Mouse (Mus musculus): ENCODE measurements at regions not wholly inside any gene's neighbourhood (a gene's known extent, or its start where the extent isn't known, plus 50 kb on each side); places are given as distances from the start of the nearest gene placed in this dataset.

DNA sequence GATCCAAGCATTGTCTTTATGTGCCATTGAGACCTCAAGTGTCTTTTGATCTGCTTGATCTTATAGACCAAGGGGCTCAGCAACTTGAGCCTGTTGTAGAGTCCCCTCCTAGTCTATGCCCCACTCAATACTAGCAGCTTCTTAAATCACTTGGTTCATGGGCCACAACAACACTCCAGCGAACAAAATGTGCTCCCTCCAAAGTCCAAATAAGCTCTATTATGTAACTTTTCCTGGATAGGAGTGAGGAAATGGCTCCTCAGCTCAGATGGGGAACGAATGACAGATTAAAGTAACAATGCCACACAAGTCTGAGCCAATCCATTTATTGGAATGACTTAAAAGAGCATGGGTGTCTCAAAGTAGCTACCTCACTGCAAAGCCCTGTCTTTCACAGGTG, 217.0 kb upstream of the Tank start:
- in situ Hi-C loops (cut with MboI) = no loop called here

DNA sequence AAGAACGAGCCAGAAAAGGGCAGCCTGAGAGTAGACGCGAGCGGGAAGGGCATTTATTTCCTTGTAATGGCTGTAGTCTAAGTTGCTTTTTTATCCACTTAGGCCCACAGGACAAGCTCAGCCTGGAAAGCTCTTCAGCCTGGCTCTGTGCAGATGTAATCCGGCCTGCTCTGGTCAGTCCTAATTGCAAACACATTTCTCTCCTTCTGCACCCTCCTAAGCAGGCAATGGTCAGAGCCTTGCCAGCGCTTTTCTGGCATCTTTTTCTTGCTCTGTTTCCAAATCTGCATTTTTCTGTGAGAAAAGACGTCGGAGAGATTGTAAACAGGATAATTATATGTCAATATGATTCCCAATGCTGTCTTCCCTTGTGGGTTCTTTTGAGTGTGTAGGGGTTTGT, 224.3 kb upstream of the Tank start:
- in situ Hi-C loops (cut with MboI) = no loop called here

DNA sequence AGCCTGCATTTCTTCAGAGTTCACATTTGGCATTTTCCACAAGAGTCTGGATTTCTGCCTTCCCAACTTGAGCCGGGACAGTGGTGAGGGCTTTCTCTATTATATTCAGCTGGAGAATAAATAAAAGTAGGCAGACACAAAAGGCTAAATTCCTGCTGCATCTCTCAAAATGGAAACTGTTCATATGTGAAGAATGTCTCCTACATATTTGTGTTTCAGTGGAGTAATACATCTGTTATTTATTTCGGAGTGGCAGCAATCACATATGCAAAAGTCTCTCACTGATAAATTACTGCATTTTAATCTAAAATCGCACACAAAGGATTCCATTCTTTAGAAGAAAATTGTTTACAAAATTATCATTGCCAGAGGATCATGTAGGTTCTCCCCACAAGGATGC, 230.9 kb upstream of the Tank start:
- in situ Hi-C loops (cut with MboI) = no loop called here

DNA sequence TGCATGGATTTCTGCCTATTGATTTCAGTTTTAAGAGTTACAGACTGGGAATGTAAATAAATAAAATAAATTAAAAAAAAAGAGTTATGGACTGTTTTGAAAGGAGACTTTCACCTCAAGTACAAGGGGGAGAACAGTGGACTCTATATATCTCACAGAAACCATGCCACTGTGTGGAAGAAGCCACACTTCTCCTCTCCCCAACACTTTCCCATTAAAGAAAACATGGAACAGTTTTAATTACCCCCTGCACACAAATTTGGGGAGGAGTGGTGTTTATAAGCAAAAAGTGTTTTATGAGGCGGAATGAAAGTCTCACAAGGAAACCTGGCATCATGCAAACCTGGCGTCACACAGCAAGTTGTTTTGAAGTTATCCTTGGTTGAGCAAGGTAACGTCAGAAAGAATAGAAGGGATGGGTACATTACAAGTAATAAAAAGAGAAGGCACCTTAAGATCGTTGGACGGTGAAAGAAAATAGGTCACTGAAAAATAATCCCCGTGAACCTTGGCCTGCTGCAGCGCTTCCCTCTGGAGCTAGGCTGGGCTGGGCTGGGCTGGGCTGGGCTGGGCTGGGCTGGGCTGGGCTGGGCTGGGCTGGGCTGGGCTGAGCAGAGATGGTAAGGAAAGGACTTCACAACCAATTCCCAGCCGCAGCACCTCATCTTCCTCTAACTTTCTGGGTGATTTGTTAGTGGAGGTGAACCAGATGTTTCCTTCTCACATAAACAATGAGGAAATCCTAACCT, 232.2 kb upstream of the Tank start:
- in situ Hi-C loops (cut with MboI) = no loop called here

DNA sequence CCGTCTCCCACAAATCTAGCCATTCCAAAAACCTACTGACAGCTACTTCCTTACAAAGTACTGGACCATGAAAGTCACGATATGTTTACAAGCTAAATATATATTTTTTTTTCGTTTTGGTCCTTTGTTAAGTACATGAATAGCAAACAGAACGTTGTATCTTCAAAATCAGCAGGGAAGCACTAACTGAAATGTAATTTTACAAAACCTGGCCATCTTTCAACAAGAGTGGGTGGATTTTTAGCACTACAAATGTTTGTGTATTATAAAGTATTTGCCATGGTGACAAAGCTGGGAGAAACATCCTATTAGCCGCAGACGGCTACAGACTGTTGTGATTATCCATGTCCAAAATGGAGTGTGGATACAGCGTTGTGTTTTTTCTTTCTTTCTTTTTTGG, 233.1 kb upstream of the Tank start:
- in situ Hi-C loops (cut with MboI) = no loop called here

DNA sequence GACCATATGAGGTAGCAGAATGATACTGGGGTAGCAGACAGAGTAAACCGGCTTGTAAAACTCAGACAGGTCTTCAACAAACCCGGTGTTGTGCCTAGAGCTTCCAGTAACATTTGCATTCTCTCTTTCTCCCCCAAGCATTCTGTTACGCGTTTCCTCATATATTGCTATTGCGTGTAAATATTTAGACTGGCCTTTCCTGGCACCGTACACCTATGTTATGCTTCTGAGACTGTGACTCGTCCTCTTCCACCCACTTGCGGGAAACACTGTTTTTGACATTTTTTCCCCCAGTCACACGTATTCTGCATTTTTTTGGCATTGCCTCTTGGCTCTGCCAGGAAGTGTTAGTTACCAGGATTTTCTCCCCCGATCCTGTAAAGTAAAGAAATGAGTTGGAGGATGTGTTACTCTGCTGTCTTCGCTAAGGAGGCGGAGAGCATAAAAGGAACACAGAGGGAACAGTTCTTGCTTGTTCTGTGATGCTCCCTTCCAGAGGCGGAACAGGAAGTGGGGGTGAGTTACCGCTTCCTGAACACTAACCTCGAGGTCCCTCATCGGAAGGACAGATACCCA, 233.7 kb upstream of the Tank start:
- in situ Hi-C loops (cut with MboI) = no loop called here

DNA sequence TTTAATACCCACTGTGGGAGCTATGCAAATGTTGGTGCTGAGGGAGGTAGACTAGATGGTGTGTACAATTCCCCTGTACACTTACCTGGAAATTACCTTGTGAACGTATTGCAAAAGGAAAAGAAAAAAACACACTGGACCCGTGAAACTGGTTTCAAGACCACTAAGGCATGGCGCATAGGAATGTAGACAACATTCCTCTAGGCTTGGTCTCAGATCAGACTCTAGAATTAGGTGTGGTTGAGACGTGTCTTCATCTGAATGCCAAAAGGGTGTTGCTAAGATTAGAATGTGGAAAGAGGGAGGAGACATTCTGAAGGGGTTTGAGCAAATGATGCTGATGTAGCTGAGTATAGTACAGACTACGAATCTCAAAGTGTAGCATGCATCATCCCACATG, 237.1 kb upstream of the Tank start:
- in situ Hi-C loops (cut with MboI) = no loop called here

DNA sequence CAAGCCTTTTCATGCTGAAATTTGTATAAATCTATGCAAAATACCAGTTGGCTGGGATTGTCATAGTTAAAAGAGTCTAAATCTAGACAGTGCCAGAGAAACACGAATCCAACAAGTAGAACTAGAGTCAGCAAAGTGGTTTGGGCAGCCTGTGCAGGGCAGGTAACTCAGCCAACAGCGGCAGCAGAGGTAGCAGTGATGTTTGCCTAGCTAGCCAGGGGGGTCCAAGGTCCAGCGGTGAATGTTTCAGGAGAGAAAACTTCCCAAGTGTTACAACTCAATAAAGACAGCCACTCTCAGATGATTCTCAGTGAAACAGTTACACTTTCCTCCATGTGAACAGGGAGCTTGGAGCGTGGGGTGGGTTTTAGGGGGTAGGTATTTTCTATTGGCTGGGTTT, 259.2 kb upstream of the Tank start:
- in situ Hi-C loops (cut with MboI) = no loop called here

DNA sequence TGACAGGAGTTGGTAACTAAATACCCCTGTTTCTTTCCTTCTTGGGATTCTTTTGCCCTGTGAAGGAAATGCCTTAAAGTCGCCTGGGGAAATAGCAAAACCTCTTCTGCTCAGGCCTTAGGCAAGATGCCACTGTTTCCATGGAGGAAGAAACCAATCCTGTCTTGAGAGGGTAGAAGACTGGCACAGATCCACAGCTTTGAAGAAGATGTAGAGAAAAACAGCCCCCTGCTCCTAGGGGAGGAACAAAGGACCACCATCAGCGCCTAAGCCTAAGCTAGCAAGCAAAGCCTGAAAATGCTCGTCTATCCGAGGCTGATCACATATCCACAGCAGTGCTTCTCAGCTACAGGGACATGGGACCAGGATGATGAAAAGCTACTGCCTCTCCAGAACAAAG, 268.0 kb upstream of the Tank start:
- in situ Hi-C loops (cut with MboI) = no loop called here

DNA sequence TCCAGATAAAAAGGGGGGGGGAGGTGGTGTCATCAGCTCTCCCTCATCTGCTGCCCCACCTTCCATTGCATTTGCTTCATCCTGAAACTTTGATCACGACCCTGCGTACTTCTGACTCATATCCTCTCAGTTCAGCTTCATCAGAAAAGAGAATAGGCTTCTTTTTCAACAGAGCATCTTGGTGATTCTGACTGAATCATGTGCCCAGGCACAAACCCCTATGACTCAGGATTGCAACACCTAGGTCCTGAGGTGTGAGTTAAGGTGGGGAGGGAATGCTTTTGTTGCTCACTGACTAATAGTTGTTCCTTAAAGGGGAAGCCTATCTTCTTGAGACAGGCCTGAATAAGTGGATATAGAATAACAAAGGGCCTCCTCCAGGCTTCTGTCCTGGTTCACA, 269.2 kb upstream of the Tank start:
- in situ Hi-C loops (cut with MboI) = no loop called here

DNA sequence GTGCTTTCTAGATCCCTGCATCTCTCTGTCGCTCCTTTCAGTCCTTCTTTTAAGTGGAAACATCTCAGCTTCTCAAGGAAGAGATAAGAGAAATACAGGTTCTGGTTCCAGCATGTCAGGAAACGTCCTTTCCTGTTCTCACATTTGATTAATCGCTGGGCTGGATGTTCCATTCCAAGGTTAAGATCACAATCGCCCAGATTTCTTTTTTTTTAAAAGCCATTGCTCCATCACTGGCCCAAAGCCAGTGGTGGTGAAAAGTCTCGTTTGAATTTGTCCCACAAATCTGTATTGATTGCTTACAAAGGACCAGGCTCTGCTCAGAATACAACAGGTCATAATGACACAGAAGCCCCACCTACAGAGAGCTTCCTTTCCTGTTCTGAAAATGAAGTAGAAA, 281.2 kb upstream of the Tank start:
- in situ Hi-C loops (cut with MboI) = no loop called here

DNA sequence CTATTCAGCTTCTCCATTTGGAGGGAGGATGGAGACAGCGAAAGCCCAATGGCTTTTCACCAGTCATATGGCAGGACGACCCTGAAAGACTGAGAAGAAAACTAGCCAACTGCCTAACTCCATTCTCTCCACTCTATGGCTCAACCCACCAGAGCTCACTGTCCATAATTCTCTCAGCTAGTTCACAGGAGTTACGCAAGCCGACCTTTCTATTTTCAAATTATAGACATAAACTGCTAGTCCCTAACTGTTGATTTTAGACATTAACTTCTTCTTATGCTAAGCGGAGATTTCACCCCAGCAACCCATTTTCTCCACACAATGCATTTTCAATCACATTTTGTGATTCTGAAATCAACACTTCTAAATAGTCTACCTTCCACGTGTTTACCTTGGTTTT, 281.8 kb upstream of the Tank start:
- in situ Hi-C loops (cut with MboI) = no loop called here

DNA sequence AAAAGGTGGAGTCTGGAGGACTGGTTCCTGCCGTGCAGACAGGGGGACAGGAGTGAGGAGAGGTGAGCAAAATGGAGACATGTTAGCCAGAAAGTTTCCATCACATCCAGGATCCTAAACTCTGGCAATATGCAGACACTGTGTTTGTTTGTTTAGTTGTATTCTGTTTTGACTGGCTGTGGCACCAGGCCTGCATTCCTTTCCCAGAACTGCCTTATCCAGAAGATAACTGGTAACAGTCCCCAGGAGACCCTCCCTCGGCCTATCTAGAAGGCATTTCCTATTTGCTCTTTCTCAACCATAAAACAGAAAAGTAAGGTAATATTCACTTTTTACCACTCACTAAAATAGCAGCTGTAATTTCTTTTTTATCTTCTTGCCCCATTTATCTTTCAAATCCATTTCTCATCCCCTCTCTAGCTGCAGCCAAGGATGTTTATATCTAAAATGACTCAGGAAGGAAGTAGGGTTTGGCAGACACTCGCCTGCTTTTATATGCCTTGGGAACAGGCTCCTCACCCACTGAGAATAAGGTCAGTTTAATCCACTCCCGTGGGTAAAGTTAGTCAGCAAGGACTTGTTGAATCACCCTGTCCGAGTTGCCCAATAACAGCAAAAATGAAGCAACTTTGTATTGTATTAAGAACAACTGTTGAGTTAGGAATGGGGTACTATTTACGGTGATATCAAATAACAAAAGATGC, 283.0 kb upstream of the Tank start:
- in situ Hi-C loops (cut with MboI) = no loop called here

DNA sequence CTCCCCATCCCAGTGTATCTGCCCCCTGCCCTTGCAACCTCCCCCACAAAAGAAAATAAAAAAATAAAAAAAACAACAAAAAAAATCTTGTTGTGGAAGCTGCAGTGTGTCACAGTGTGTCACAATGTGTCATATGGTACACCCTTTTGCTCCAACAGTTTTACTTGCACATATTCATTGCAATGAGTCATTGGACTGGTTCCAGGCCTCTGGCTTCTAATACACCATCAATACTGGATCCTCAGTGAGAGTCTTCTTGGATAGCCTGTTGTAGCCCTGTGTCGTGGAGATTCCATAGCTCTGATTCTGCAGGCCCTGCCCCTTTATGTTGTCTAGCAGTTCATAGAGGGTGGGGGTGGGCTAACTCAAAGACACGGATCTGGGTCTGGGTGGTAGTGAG, 290.1 kb upstream of the Tank start:
- in situ Hi-C loops (cut with MboI) = no loop called here

DNA sequence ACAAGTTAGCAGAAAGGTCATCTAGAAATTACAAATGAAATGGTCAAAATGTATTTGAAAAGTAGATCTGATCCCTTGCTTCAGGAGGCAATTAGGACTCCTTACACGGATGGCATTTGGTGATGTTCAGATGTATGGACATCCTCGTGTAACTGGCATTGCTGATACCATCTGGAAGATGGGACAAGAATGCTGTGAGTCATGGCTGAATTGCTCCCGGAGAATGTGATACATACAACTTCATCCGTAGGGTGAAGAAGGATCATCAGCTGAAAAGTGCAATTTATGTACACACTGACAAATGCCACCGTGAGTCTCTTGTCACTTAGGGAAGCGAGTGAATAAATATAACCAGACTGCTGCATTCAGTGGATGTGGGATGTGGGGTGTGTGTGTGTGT, 293.7 kb upstream of the Tank start:
- in situ Hi-C loops (cut with MboI) = no loop called here

DNA sequence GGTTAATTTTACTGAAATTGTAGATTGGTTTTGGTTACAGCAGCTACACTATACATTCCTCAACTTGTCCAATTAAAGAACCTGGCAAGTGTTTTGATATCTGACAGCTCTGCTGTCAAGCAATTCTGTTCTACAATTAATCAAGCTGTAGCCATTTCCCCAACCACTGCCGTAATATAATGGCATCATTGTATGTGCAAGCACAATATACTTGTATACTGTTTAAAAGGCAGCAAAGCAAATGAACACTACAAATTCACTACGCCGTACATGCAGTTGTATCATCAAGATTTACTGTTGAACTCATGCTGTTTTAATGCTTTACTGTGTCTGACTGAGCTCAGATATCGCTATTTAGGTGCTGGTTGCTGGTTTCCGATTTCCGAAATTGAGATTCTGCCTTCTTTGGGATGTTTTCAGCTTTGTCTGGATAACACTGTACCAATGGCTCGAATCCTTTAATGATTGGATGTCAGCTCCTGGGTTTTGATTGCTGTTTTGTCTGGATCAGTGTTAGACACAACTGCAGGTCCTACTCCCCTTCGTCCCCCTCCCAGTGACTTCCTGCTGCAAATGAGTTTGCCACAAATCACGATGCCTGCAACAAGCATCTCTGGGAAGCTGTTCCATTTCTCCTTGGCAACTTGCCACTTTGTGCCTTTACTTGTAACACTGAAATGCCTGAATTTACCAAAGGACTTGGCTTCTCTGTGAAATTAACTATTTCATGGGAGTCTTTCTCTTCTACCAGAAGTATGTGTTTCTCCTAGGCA, 294.4 kb upstream of the Tank start:
- in situ Hi-C loops (cut with MboI) = no loop called here

DNA sequence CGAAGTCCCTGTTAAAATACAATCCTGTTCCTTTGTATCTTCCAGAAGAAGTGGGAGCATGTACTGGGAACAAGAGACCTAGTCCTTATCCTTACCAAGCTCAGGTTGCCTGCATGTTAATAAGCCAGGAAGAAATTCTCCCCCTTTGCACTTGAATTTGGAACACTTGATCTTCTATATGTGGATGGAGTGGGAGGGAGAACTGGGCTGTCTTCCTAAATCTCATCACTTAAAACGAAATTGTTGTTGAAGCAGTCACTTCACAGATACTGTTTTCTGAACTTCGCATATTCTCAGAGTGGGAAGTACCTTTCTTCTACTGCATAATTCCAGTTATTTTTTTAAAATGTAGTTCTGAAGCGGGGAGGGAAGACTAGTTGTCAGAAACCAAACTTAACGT, 305.7 kb upstream of the Tank start:
- in situ Hi-C loops (cut with MboI) = no loop called here

DNA sequence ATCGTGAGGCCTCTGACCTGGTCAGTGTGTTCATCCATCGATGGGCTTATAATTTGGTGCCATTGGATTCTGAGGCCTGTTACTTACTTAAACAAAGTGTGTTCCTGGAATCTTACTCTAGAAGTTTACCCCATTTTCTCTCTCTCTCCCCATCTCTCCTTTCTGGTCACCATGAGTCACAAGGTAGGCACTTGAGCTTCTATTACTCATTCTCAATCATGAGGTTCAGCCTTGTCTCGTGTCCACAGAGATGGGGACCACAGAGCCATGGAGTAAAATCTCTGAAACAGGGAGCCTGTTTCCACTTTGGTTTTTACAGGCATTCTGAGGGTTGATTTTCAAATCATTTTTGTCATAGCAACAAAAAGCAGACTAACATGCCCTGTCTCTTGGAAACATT, 304.7 kb upstream of the Rbms1 start:
- in situ Hi-C loops (cut with MboI) = no loop called here

DNA sequence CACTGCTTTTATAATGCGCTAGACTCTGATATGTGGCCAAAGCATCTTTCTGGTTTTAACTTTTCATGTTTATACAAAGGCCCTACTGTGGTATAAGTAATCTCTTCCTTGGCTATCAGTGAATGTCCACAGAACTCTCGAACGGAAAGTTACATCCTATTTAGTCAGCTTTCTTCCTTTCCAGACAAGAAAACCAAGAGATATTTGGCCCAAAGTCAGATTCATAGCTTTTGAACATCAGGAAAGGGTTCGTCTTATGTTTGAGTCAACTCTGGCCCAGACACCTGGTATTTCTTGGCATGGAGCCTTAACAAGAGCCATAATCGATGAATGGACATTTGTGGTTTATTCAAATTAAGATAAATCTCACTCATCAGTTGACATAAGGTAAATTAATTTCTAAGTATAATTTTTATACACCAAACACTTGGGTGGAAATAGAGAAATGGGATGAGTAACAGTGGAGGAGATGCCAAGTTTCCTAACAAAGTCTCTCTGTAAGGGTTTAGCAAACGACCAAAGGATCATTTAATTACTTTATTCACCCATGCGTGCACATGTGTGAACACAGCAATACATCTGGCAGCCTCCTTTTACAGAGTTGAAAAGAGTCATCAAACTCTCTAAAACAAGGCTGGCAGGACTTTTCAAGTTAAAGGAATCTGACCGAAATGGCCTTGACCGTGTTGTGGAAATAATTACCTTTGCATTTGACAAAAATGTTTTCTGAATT, 287.2 kb upstream of the Rbms1 start:
- in situ Hi-C loops (cut with MboI) = no loop called here

DNA sequence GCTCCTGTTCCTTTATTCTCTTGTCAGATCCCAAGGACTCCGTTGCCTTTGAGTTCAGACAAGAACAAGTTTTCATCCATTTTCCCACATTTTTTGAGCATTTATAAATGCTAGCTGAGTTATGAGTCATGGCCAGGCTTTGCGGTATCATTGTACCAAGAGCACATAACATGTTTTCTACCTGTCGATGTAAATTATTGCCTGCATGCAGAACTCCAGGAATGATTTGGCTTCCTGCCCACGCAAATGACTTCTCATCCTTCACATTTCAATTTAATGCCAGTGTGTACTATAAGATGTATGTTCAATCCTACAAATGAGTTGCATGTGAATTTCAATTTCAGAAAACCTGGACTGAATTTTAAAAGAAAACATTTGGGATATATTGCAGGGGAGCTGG, 285.0 kb upstream of the Rbms1 start:
- in situ Hi-C loops (cut with MboI) = no loop called here

DNA sequence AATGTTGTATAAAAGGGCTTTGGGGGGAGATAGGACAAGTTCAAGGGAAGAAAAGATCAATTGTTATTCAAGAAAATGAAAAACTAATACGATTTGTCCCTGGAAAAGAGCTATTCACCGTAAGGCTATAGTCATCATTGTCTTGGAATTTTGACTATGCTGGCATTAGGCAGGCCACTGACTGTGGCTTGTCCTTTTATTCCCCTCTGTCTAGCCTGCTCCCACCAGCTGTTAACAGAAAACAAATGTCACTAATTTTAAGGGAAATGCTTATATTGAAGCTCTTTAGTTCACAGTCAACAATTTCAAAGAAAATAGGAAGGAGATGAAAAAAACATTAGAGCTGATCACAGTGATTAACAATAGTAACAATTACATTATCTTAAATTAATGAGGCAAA, 284.3 kb upstream of the Rbms1 start:
- in situ Hi-C loops (cut with MboI) = no loop called here

DNA sequence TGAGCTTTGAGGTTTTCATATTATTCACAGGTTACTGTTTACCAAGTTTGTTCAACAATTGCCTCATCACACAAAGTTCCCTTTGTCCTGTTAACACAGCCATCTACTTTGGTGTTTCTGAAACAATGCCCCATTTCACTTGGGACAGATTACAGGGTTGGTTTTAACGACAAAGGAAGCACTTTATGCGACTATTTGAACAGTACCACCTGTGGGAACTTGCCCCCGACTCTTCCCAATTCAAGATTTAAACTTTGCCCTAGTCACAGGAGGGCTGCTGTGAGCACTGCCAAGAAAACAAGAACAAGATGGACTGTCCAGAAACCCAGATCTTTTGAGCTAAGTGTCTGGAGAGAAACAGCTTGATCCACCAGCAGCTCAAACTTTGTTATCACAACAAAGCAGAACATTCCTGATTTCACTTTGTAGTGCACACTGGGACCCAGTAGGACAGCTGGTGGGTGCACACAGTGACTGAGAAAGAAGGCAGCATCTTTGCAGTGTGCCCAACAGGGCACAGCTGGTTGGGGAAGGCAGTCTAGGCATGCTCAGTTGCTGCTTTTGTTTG, 283.8 kb upstream of the Rbms1 start:
- in situ Hi-C loops (cut with MboI) = no loop called here

All from mature B cell (primary cell).